Mouse (Mus musculus) T-helper 1 cell (primary cell): ENCODE measurements around the gene Arhgef28.
"Not testable (repeated sequence)": the region's sequence is repeated elsewhere in the genome, so short reads cannot be mapped to it uniquely, and the experiment has no call there.

Experiments used
- in situ Hi-C: fragments of 300-600 bp; cut with MboI, MseI; formaldehyde crosslinking; loops from one replicate; pipeline ENCODE4 v1.15.1; 2025; ENCODE audit warnings: high pct_unique_total_duplicates

Arhgef28 gene

DNA sequence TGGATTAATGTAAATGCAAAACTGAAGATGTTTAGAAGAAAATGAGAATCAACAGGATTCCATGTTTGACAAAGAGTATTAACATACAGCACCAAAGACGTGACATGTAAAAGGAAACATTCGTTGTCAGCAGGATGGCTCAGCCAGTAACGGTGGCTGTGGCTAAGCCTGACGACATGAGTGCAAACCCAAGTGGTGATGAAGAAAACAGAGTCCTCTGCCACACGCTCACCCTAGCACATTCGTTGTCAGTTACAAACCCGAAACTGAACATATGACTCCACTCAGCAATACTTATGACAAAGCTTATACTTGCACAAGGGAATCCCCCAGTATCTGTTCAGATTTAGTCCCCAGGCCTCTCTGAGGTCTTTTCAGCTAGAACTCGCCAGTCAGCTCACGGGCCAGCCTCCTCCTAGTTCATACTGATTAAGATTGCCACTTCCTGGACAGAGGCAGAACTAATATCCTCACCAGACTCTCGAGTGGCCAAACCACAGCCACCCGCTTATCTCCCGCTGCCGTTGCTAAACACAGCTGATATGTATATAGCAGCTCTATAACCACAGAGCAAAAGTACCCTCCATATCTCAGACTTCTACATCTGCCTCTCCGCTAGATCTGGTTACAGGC is 82.0 kb downstream of the Arhgef28 start:
- in situ Hi-C loops: no loop called here

DNA sequence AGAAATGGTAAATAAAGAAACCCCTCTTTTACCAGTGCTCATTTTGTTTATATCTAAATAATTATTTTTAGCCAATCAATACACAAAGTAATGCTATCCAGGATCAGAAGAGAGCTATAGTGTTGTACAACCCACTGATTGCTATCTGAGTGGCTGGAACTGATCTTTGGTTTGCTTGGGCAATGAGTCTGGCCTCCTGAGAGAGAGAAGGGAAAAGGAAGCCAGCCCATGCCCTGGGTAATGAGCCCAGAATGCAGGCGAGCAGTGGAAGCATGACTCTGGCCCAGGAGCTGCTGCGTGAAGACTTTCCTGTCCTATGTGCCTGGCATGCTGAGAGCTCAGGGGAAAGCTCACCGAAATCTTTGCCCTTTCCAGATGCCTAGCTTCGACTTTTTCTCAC is 83.5 kb downstream of the Arhgef28 start:
- in situ Hi-C loops: no loop called here

DNA sequence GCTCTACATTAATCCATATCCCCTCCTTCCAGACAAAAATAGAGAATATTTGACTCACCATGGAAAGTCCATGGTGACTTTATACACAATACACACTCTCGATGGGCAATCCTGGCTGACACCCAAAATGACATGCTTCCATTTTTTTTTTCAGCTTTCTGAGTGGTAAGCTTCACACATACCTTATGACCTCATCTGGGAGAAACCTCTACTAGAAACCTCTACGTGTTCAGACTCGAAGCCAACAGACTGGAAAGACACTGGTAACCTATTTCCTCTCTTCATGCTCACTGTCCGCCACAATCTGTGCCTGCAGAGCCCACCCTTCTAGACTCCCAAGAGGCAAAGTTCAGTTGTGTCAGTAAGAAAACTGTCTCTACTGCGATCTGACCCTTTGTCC is 84.2 kb downstream of the Arhgef28 start:
- in situ Hi-C loops: no loop called here

DNA sequence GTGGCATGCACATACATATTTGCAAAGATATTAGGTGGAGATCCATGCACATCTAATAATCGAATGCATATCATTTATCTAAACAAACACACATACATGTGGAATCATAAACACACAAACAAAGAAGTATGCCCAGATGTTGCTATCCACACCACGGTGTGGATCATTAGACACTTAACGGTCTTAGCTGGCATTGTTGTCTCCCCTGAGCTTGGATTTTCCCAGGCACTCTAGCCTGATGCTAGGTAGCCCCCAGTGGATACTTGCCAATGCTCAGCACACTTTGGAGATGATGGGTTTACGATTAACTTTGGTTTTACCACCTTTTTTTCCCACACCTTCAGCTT is 85.1 kb downstream of the Arhgef28 start:
- in situ Hi-C loops: no loop called here

DNA sequence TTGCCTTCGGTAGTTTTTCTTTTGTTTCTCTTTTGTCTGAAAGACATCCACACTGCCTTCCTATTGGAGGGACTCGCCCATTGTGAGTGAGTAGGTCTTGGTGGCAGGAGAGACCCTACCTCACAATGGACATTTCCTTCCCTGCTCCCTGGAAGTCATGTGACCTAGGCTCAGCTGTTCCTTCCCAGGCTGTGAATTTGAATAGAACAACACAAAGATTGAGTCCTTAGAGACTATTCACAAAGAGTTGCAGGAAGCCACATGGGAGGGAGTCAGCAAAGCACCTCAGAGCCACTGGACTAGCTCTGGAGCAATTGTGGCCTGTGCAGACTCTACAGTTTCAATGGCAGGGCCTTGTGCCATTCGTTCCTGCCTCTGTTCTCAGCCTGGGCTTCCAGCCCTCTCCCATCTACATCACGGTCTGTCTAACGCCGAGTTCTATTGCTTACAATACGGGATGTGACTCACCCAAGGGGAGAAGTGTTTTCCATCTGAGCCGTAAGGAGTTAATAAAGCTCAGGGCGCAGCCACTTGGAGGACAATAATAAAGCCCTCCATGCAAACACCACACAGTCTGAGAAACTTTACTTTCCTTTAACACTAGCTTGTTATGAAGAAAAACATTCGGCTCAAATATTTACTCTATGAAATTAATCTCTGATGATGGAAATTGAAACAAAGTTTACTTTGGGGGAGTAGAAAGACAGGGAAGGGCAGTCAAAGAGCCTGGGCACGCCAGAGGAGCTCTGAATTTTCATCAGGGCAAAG is 85.7 kb downstream of the Arhgef28 start:
- in situ Hi-C loops: no loop called here

DNA sequence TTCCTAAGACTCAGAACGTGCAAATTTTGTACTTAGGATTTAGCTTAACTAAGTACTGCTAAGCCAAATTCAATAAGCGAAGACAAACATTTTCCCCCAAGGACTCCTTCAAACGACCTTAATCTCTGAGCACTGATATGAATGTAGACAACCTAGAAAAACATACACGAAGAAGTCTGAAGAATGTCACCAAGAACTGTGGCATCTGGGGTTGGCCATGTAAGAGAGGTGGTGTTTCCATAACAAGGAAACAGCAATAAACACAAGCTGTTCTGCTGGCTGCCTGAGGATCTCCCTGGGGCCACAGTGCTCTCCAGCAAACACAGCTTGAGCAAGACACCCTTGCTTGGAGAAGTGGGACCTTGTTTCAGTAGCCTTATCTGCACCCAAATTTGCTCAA is 87.9 kb downstream of the Arhgef28 start:
- in situ Hi-C loops: no loop called here

DNA sequence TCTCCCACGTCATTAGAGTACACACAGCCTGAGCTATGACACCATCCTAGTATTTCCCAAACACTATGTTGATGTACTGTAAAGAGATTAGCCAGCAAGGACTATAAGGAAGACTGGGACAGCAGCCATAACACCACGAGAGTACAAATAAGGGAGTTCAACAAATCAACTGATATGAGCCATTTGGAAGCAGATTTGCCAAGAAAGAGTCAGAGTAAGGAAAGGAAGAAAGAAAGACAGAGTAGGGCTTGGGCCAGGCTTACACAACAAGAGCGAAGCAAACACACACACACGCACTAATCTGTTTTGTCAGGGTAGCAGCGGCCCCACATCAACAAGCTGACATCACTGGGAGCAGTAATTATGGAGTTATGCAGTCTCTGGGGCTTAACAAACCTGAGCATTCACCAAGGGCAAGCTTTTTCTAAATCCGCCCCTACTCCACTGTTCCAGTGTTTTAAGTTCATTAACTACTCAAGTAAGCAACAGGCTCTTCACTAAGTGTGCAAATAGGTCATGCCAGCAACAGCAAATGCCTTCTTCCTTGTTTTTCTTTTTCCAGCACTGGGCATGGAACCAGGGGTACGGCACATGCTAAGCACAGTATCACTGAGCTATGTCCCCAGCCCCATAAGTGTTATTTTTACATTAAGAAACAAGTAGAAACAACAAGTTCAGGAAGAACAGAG is 88.5 kb downstream of the Arhgef28 start:
- in situ Hi-C loops: no loop called here

DNA sequence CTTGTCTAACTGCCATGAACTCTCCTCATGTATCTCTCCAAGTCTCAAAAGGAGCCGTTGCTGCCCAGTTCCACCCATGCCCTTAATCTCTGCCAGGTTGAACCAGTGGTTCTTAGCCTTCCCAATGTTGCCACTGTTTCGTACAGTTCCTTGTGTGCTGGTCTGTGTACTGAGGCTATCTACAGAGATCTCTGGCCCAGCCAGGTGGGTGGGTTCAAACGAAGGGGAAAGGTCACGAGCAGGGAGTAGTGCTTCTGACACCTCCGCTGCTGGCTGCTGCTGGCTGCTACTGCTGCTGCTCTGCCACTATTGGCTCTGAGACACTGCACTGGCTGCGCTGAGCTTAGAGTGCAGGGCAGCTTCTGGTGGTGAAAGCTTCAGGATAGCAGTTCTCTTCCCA is 90.6 kb downstream of the Arhgef28 start:
- in situ Hi-C loops: no loop called here

DNA sequence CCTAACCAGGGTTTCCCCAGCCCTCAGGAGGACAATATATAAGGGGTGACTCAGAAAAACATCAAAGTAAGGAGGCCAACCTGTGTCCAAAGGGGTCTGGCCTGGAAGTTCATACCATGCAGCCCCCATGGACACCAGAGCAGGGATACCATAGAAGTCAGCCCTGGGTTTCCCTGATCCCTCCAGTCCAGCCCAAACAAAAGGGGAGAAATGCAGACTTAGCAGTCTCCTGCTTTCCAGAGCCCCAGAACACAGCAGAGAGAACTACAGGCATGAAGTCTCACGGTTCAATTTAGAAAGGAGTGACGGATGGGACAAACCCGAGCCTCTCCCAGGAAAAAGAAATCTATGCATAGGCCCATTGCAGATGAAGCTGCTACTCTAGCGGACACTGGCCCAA is 91.2 kb downstream of the Arhgef28 start:
- in situ Hi-C loops: no loop called here

DNA sequence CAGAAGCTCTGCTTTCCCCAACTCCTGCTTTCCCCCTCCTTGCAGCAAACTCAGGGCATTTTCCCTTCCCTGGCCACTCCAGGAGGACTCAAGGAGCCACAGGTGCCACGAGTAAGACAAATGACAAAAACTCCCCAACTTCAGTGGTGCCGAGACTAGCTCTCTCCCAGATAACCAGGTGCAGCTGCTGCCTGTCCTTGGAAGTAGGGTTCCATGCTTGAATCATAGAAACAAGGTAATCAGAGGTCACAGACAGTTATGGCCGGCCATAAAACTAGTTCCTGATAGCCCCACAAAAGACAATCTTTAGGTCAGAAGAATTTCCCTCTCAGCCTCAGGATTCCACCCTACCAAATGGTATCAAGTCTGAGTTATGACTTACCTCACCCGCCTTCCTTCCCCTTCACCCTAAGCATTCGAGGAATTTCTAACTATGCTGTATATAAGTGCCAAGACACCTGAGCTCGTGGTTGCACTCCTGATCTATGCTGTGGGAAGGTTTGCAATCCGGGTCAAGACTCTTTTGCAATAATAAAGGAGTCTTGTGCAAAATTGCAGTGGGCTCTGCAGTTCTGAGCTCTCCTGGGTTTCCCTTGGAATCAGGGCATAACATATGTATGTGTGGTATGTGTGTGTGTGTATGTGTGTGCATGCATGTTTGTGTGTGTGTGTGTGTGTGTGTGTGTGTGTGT is 93.3 kb downstream of the Arhgef28 start:
- in situ Hi-C loops: no loop called here

DNA sequence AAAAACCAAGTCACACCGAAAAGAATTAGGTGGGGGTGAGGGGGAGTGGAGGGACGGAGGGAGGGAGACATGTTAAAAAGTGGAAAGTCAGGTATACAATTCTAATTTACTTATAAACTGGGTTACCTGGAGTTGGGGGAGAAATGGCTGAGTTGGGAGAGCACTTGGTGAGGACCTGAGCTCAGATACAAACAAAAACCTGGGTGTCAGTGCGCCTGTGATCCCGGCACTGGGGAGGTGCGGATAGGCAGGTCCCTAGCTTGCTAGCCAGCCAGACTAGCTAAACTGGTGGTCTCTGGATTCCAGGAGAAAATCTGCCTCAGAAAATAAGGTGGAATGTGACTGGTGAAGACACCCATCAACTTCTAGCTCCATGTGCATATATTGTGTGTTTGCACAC is 94.7 kb downstream of the Arhgef28 start:
- in situ Hi-C loops: no loop called here

DNA sequence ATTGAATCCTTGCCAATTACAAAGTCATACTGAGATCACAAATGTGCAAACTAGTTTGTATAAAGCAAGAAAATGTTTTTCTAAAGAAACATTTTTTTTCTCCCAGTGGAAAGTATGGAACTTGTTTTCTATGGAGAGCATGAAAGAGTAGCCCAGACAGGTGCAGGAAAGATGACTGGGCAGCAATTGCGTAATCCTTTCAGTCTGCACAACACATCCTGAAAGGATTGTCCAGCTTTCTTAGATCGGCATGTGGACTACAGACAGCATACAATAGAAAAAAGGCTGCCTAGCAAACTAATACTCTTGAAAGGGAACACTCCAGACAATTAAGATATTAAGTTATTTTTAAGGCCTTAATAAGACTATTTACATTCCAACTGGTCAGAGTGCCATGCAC is 95.2 kb downstream of the Arhgef28 start:
- in situ Hi-C loops: no loop called here

DNA sequence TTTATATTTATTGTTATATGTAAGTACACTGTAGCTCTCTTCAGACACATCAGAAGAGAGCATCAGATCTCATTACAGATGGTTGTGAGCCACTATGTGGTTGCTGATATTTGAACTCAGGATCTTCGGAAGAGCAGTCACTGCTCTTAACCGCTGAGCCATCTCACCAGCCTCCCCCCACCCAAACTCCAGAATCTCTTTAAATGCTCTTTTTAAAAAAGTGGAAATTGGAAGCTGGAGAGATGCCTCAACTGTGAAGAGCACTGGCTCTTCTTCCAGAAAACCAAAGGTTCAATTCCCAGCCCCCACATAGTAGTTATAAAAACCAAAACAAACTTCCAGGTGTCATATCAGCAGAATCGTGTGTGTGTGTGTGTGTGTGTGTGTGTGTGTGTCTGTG is 97.8 kb downstream of the Arhgef28 start:
- in situ Hi-C loops: not testable (repeated sequence)

DNA sequence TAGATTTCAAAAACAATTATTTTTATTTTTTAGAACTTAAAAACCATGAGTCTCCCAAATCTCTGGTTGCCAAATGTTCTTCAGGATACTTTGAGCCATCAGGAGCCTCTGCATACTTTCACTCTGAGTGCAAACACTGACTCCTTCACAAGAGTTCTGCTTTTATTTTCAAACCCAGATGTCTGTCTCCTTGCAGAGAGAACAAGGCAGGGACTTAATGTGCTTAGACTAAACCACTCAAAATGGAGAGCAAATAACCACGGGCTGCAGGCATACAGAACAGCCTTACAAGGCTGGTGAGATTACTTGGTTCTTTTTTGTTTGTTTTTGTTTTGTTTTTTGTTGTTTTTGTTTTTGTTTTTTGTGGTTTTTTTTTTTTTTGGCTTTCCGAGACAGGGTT is 98.6 kb downstream of the Arhgef28 start:
- in situ Hi-C loops: no loop called here

DNA sequence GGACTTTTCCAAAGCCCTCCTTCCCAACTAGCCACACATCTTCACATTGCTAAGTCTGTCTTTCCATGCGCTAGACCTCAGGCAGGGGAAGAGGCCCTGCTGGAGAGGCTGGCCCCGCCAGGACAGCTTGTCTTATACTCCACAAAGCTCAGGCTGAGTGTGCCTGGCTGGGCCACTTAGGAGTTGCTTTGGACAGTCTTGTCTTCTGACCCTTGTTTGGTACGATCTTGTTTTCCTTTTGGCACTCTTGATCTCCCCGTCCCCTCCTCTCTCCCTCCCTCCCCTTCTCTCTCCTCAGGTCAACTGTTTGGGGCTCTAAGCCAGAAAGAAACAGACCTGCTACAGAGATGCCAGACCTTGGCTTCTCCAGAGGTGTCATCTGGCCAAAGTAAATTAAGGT is 110.3 kb downstream of the Arhgef28 start:
- in situ Hi-C loops: no loop called here

DNA sequence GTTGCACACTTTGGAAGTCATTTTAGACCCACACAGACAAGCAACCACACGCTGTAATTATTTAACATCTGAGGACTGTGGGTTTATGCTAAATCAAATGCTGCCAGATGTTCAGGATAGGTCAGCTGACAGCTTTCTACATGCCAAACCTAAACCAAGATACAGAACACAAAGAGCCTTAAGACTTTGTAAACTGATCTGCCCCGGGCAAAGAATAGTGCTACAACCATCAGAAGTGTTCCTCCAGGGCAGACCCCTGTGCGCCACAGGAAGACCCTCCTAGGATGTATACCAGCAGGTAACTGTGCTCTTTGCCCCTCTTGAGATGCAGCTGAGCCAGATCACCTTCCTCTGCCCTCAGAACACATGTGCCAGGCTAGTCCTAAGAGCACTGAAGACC is 111.9 kb downstream of the Arhgef28 start:
- in situ Hi-C loops: no loop called here

DNA sequence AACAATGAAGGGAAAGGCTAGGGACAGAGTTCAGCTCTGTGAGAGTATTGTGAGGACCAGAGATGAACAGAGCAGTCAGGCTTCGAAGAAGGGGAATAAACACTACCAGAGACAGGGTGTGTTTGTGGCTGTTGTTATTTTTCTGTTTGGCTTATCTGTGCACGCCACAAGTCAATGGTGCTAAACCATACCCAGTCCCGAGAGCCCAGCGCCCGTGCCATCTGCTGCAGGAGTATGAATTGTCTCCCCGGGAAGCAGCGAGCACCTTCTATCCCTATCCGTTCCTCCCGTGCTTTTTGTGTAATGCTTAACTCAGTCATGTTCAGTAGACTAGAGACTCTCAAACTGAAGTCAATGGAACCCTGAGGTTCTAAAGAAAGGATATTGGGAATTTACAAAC is 112.8 kb downstream of the Arhgef28 start:
- in situ Hi-C loops: no loop called here

DNA sequence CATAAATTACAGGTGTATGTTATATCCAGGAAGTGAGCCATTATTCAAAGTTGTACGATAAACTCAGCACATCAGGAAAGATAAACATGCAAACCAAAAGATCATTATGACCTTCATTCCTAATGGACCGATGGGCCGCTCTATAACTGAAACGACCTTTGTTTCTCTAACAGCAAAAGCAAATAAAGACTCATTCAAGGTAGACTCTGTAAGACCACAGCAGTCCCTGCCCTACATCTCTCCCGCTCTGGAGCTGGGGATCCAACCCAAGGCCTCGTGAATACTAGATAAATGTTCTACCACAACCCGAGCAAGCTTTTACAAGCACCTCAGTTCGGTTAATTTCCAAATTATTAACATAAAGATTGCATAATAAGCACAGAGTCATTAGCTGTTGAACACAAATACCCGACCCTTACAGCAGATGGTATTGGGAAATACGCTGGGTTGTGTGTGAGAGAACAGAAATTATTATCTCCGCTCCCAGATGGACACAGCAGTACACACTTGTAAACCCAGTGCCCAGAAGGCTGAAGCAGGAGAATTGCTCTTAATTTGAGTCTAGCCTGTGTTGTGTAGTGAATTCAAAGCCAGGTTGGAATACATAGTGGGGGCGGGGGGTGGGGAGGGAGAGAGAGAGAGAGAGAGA is 113.8 kb downstream of the Arhgef28 start:
- in situ Hi-C loops: no loop called here

DNA sequence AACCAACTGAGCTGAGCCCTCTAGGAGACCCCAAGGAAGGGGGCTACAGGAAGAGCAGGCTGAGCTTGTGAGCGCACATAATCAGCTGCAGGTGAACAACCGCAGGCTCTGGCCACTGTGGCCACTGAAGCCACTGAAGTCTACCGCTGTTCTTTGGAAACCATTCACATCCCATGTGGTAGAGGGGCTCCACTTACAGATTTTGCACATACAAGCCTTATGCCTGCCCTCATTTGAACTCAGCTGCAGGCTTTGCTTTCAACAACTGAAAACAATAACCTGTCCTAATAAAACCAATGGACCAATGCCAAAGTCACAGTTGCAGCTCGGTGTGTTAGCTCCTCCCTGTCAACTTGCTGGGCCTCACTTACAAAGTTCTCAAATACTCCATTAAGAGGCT is 126.6 kb downstream of the Arhgef28 start:
- in situ Hi-C loops: no loop called here

DNA sequence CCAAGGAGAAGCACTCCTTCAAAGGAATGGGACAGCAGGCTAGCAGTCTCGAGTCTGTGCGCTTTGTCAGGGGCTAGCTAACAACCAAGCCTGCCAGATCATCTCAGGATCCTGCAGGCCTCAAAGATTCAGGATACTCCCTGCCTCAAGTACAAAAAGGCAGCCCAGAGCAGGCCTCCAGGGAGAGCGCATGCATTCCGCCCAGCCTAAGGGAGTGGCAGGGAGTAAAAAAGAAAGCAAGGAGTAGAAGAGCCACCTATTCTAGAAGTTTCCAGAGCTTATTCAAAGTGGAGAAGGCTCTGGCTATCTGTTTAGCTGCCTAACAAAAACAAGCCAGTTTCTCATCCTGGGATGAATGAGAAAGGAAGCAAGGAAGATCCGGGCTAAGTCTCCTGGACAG is 128.0 kb downstream of the Arhgef28 start:
- in situ Hi-C loops: no loop called here

DNA sequence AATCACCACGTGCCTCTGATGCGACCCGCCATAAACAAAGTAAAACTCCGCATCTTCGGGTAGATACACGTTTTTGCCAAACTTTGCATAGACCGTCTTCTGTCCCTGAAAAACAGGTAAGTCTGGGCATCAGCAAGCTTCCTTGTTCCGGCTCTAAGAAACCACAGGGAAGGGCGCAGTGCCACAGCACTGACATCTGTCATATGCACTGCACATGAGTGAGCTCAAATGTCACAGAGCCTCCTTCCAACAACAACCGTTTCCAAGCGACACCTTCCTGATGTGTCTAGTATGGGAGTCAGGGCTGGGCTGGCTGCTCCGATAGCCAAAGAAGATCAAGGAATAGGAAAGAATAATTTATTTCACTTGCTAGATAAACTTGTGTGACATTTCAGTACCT is 129.0 kb downstream of the Arhgef28 start:
- in situ Hi-C loops: no loop called here

DNA sequence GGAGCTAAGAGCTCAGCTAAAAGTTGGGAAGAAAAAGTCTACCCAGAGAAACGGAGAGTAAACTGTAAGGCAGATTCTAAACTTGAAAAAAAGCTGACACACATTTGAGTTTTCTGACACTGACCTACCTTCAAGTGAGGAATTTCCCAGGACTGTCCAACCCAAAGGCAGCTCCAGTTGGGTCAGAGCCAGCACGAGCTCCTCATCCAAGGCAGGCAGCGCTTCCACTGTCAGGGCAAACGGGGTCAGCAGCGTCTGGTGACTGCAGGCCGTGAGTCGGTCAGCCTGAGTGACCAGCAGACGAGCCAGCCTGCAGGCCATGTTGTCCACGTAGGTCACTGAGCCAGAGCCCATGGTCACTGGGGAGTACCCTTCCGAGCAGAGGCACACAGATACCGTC is 131.4 kb downstream of the Arhgef28 start:
- in situ Hi-C loops: no loop called here
